Comparison of ENCODE assay signal across 8 mouse cellular contexts in the genomic region with DNA sequence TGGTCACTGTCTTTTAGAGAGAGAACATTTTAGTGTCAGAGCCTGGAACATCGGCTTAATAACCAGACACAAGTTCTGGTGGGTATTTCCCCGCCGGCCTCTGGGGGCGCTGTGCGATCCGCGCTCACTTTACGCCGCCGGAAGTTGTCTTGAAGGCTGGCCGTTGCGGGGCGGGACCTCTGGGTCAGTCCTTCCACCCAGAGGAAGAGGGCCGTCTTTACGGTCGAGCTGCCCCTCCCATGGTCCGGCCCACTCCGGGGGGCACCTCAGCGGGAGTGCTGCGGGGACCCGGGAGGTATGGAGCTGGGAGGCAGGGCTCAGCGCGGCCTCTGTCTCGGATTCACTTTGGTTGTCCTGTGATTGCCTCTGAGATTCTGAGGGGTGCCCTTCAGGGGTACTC. TPM values are rescaled to one million over a fixed set of nuclear protein-coding genes. Genes with fewer than 3 reads are reported as not detected.
A peak's percentile ranks its signal among the peaks of the same experiment; 100 is the strongest.
DNase-seq lines count a peak whose midpoint lies in the region; ATAC-seq and TF ChIP-seq lines count a peak whose summit lies in the region.

No protein-coding gene starts in this region.

- H3K36me3 ChIP-seq in forebrain, embryonic 10.5 days (replicated peaks): peaks cover 39% of the 10 kb centered on the region
- H3K36me3 ChIP-seq in heart, embryonic 16.5 days (ENCODE audit: control insufficient read depth, insufficient read depth): peaks cover 15% of the 10 kb centered on the region
- peaks cover 9% of the 10 kb centered on the region for H3K36me3 ChIP-seq in liver, embryonic 16.5 days (ENCODE audit: control insufficient read depth, insufficient read depth)
- H3K36me3 ChIP-seq in neural tube, embryonic 13.5 days: peaks cover 32% of the 10 kb centered on the region
- no peaks in the 10 kb centered on the region for H3K36me3 ChIP-seq in testis, adult 2 months (ENCODE audit: control insufficient read depth, insufficient read depth, low read length)

- peak overlapping the region; percentile 88 for H3K27ac ChIP-seq in forebrain, embryonic 10.5 days
- H3K27ac ChIP-seq in heart, embryonic 16.5 days (ENCODE audit: low read length): peak overlapping the region; percentile 95
- peak overlapping the region; percentile 84 for H3K27ac ChIP-seq in liver, embryonic 16.5 days (ENCODE audit: low read length)
- H3K27ac ChIP-seq in neural tube, embryonic 13.5 days (replicated peaks): peak overlapping the region; percentile 87
- peak overlapping the region; percentile 73 for H3K27ac ChIP-seq in testis, adult 2 months (ENCODE audit: control insufficient read depth, insufficient read depth, low read depth, low read length)

- WGBS in forebrain, embryonic 10.5 days: under 1% methylated on average over 24 of the region's 24 CpGs
- WGBS in heart, embryonic 16.5 days: under 1% methylated on average over 24 of the region's 24 CpGs
- WGBS in liver, embryonic 16.5 days (ENCODE audit: insufficient replicate concordance): under 1% methylated on average over 23 of the region's 24 CpGs
- under 1% methylated on average over 24 of the region's 24 CpGs for WGBS in neural tube, embryonic 13.5 days

- H3K27me3 ChIP-seq in forebrain, embryonic 10.5 days (ENCODE audit: poor library complexity, severe bottlenecking): no peaks in the 10 kb centered on the region
- H3K27me3 ChIP-seq in heart, embryonic 16.5 days (ENCODE audit: control insufficient read depth, insufficient read depth, low read length): no peaks in the 10 kb centered on the region
- no peaks in the 10 kb centered on the region for H3K27me3 ChIP-seq in liver, embryonic 16.5 days (ENCODE audit: control insufficient read depth, insufficient read depth, low read depth, low read length)
- H3K27me3 ChIP-seq in neural tube, embryonic 13.5 days: no peaks in the 10 kb centered on the region
- H3K27me3 ChIP-seq in testis, adult 2 months (ENCODE audit: control insufficient read depth, insufficient read depth, low read length): no peaks in the 10 kb centered on the region

- peak; percentile 76 for ATAC-seq in heart, embryonic 16.5 days (replicated peaks; ENCODE audit: extremely low read depth, insufficient read depth, low FRiP score)
- ATAC-seq in liver, embryonic 16.5 days (ENCODE audit: low read depth): peak; percentile 83
- ATAC-seq in neural tube, embryonic 13.5 days (ENCODE audit: low read depth): peak; percentile 34; the same call in 1 of the 2 replicates

- peak; percentile 94 to 95 for DNase-seq in CD8-positive naive resting alpha-beta T cell, adult 2 months (ENCODE audit: low read depth in 2 of 2, low spot score in 2 of 2)
- peak; percentile 88 for DNase-seq in c-Kit-positive CD71-negative TER-119-negative erythroid progenitor cells, embryonic 14.5 days (ENCODE audit: low read depth)
- peak; percentile 93 for DNase-seq in forebrain, embryonic 10.5 days (ENCODE audit: extremely low spot score, low spot score)
- peak; percentile 97 for DNase-seq in kidney, postnatal 4 days

- H3K4me1 ChIP-seq in forebrain, embryonic 10.5 days: peaks cover 39% of the 10 kb centered on the region
- H3K4me1 ChIP-seq in heart, embryonic 16.5 days (ENCODE audit: control insufficient read depth, insufficient read depth, low read length): peaks cover 30% of the 10 kb centered on the region
- peaks cover 41% of the 10 kb centered on the region for H3K4me1 ChIP-seq in liver, embryonic 16.5 days (ENCODE audit: control insufficient read depth, low read depth, low read length)
- peaks cover 33% of the 10 kb centered on the region for H3K4me1 ChIP-seq in neural tube, embryonic 13.5 days (replicated peaks)
- H3K4me1 ChIP-seq in testis, adult 2 months (ENCODE audit: control insufficient read depth, insufficient read depth, low read length): no peaks in the 10 kb centered on the region; the same call in 1 of the 2 replicates

- no peaks in the 10 kb centered on the region for H3K9me3 ChIP-seq in forebrain, embryonic 10.5 days
- no peaks in the 10 kb centered on the region for H3K9me3 ChIP-seq in heart, embryonic 16.5 days (replicated peaks; ENCODE audit: control insufficient read depth, low read length)
- no peaks in the 10 kb centered on the region for H3K9me3 ChIP-seq in liver, embryonic 16.5 days (replicated peaks; ENCODE audit: control insufficient read depth, low read length)
- H3K9me3 ChIP-seq in neural tube, embryonic 13.5 days: no peaks in the 10 kb centered on the region

- TF ChIP-seq POLR2A in testis, adult 2 months (IDR thresholded peaks at IDR 0.05; ENCODE audit: control insufficient read depth, low read depth, low read length): peak; percentile 87

- peak; percentile 88; the same call in 1 of the 2 replicates for TF ChIP-seq CTCF in testis, adult 2 months (IDR thresholded peaks at IDR 0.05; ENCODE audit: control insufficient read depth, insufficient read depth, insufficient replicate concordance, low read depth, low read length)

- peak overlapping the region; percentile 66 for H3K4me2 ChIP-seq in heart, embryonic 16.5 days (ENCODE audit: low read depth, low read length)
- peak overlapping the region; percentile 64 for H3K4me2 ChIP-seq in liver, embryonic 16.5 days (ENCODE audit: low read depth, low read length)
- H3K4me2 ChIP-seq in neural tube, embryonic 13.5 days: peak overlapping the region; percentile 66

- H3K4me3 ChIP-seq in forebrain, embryonic 10.5 days: peak overlapping the region; percentile 85
- peak overlapping the region; percentile 95 for H3K4me3 ChIP-seq in heart, embryonic 16.5 days (ENCODE audit: low read length)
- peak overlapping the region; percentile 92 for H3K4me3 ChIP-seq in liver, embryonic 16.5 days (ENCODE audit: low read depth, low read length)
- peak overlapping the region; percentile 65 for H3K4me3 ChIP-seq in neural tube, embryonic 13.5 days
- peak overlapping the region; percentile 95 for H3K4me3 ChIP-seq in testis, adult 2 months (ENCODE audit: control insufficient read depth, low read depth, low read length)

- peak overlapping the region; percentile 94 for H3K9ac ChIP-seq in heart, embryonic 16.5 days (ENCODE audit: low read length)
- H3K9ac ChIP-seq in liver, embryonic 16.5 days (ENCODE audit: low read depth, low read length): peak overlapping the region; percentile 85
- peak overlapping the region; percentile 89 for H3K9ac ChIP-seq in neural tube, embryonic 13.5 days

RNA-seq across cellular contexts. Expression of a gene that starts 2.7 kb away (rescaled TPM):
- 286 and 289 TPM in 2 replicates for polyA plus RNA-seq in forebrain, embryonic 10.5 days (2016; fragmentation: Nextera tagmentation; extraction: Ambion mirVana)
- 219 and 228 TPM in 2 replicates for polyA plus RNA-seq in heart, embryonic 16.5 days (2015; fragmentation: Nextera tagmentation; extraction: Ambion mirVana)
- polyA plus RNA-seq in liver, embryonic 16.5 days (2015; fragmentation: Nextera tagmentation; extraction: Ambion mirVana): 56.8 and 60.9 TPM in 2 replicates
- 304 and 317 TPM in 2 replicates for polyA plus RNA-seq in neural tube, embryonic 13.5 days (2015; fragmentation: Nextera tagmentation; extraction: Ambion mirVana)
- 104 and 150 TPM in 2 replicates for polyA plus RNA-seq in testis, adult 2 months (2012; rRNA removed)

RNA-seq across cellular contexts. Expression of a gene that starts 3.7 kb away (rescaled TPM):
- 83.1 and 91.8 TPM in 2 replicates for polyA plus RNA-seq in forebrain, embryonic 10.5 days (2016; fragmentation: Nextera tagmentation; extraction: Ambion mirVana)
- 78.8 and 81.5 TPM in 2 replicates for polyA plus RNA-seq in heart, embryonic 16.5 days (2015; fragmentation: Nextera tagmentation; extraction: Ambion mirVana)
- 18.1 and 19.7 TPM in 2 replicates for polyA plus RNA-seq in liver, embryonic 16.5 days (2015; fragmentation: Nextera tagmentation; extraction: Ambion mirVana)
- polyA plus RNA-seq in neural tube, embryonic 13.5 days (2015; fragmentation: Nextera tagmentation; extraction: Ambion mirVana): 109 and 112 TPM in 2 replicates
- polyA plus RNA-seq in testis, adult 2 months (2012; rRNA removed): 245 and 266 TPM in 2 replicates

RNA-seq across cellular contexts. Expression of a gene that starts 48.0 kb away (rescaled TPM):
- polyA plus RNA-seq in forebrain, embryonic 10.5 days (2016; fragmentation: Nextera tagmentation; extraction: Ambion mirVana): 15.3 and 17.5 TPM in 2 replicates
- polyA plus RNA-seq in heart, embryonic 16.5 days (2015; fragmentation: Nextera tagmentation; extraction: Ambion mirVana): 24.8 and 32.1 TPM in 2 replicates
- 13.8 TPM in 2 replicates for polyA plus RNA-seq in liver, embryonic 16.5 days (2015; fragmentation: Nextera tagmentation; extraction: Ambion mirVana)
- 46.0 and 53.2 TPM in 2 replicates for polyA plus RNA-seq in neural tube, embryonic 13.5 days (2015; fragmentation: Nextera tagmentation; extraction: Ambion mirVana)
- 3.3 and 3.7 TPM in 2 replicates for polyA plus RNA-seq in testis, adult 2 months (2012; rRNA removed)

Comparison
In these comparisons a context has a peak if more than half of its experiments do, and no peak if none do; other contexts are left out.
1. Peak in every context shown above with its lines: DNase-seq, ATAC-seq, H3K4me3 ChIP-seq and H3K27ac ChIP-seq.